Mouse (Mus musculus) retina, postnatal 7 days (tissue): ENCODE data around the gene Gm20388.
"Not testable (repeated sequence)": the region's sequence is repeated elsewhere in the genome, so short reads cannot be mapped to it uniquely, and the experiment has no call there.

Experiments used
- DNase-seq: peaks from one replicate; pipeline ENCODE4 v3.0.0-alpha.2; 2012; ENCODE audit warnings: low read depth, low spot score

Gene Gm20388

GRCm38 (mm10) chr8:122605367-122605766 is 2694.7 kb downstream of the Gm20388 start:
- no peak for DNase-seq

GRCm38 (mm10) chr8:122606810-122607209 is 2696.2 kb downstream of the Gm20388 start:
- no peak for DNase-seq

- DNase-seq = no peak
Measured at GRCm38 (mm10) chr8:122610209-122610608, 2699.6 kb downstream of the Gm20388 start.

GRCm38 (mm10) chr8:122610612-122611277 is 2700.1 kb downstream of the Gm20388 start:
- DNase-seq = peak; percentile 19

- peak; percentile 97 for DNase-seq
Measured at GRCm38 (mm10) chr8:122611295-122612133, 2700.9 kb downstream of the Gm20388 start, which contains the start of the genes Galns and Trappc2l. Galns (minus strand) TSS chr8:122611463. Trappc2l (plus strand) TSS chr8:122611640.

GRCm38 (mm10) chr8:122616181-122616905 is 2705.7 kb downstream of the Gm20388 start:
- no peak for DNase-seq

GRCm38 (mm10) chr8:122617947-122618546 is 2707.4 kb downstream of the Gm20388 start:
- peak; percentile 82 for DNase-seq

- no peak for DNase-seq
Measured at GRCm38 (mm10) chr8:122618660-122619378, 2708.2 kb downstream of the Gm20388 start.

GRCm38 (mm10) chr8:122620446-122620845 is 2709.8 kb downstream of the Gm20388 start:
- DNase-seq = no peak

- DNase-seq = no peak
Measured at GRCm38 (mm10) chr8:122622727-122623126, 2712.1 kb downstream of the Gm20388 start, which contains the start of gene Pabpn1l. Pabpn1l (minus strand) TSS chr8:122622739.

- DNase-seq = no peak
Measured at GRCm38 (mm10) chr8:122623844-122624642, 2713.4 kb downstream of the Gm20388 start.

GRCm38 (mm10) chr8:122624653-122625052 is 2714.0 kb downstream of the Gm20388 start:
- DNase-seq = no peak

- no peak for DNase-seq
Measured at GRCm38 (mm10) chr8:122625811-122626210, 2715.2 kb downstream of the Gm20388 start.

- DNase-seq = no peak
Measured at GRCm38 (mm10) chr8:122626896-122627295, 2716.3 kb downstream of the Gm20388 start.

GRCm38 (mm10) chr8:122629388-122629787 is 2718.7 kb downstream of the Gm20388 start:
- no peak for DNase-seq

GRCm38 (mm10) chr8:122630696-122631095 is 2720.1 kb downstream of the Gm20388 start:
- no peak for DNase-seq

GRCm38 (mm10) chr8:122632134-122632533 is 2721.5 kb downstream of the Gm20388 start:
- DNase-seq = not testable (repeated sequence)

GRCm38 (mm10) chr8:122633205-122633604 is 2722.6 kb downstream of the Gm20388 start:
- no peak for DNase-seq

- DNase-seq = no peak
Measured at GRCm38 (mm10) chr8:122635878-122636802, 2725.5 kb downstream of the Gm20388 start.
